ENCODE assay signal across 27 mouse cellular contexts in genomic region chr9:54857474-54857873, GRCm38 (mm10). TPM values are rescaled to one million over a fixed set of nuclear protein-coding genes. Genes with fewer than 3 reads are reported as not detected.
DNase-seq lines count a peak whose midpoint lies in the region; ATAC-seq and TF ChIP-seq lines count a peak whose summit lies in the region.
"Had no signal": no experiment of that assay in that cellular context is flagged by ENCODE, and none has a peak within 500 bp of the region (broad histone marks: within the 10 kb centered on the region; RNA-seq: fewer than 3 reads in every experiment).

No protein-coding gene starts in this region.

- no peak for ATAC-seq in heart, embryonic 12.5 days (ENCODE audit: insufficient number of reproducible peaks, low FRiP score)
- ATAC-seq: CD4-positive, CD25-positive, alpha-beta regulatory T cell, adult 4 months; forebrain, embryonic 14.5 days; forebrain, embryonic 16.5 days had no signal

- H3K36me3 ChIP-seq in heart, embryonic 12.5 days: no peaks in the 10 kb centered on the region
- no peaks in the 10 kb centered on the region for H3K36me3 ChIP-seq in ES-E14 (ENCODE audit: control insufficient read depth, insufficient read depth, low read length, poor library complexity, severe bottlenecking)
- H3K36me3 ChIP-seq: embryonic facial prominence, embryonic 13.5 days; embryonic facial prominence, embryonic 15.5 days; forebrain, embryonic 10.5 days; forebrain, embryonic 12.5 days had no signal

- no peak overlapping the region for H3K4me2 ChIP-seq in heart, embryonic 12.5 days
- H3K4me2 ChIP-seq: embryonic facial prominence, embryonic 13.5 days; embryonic facial prominence, embryonic 15.5 days; forebrain, embryonic 12.5 days had no signal

- DNase-seq in heart, adult 11 months: peak; percentile 30
- DNase-seq in ES-E14 (ENCODE audit: low read depth, low spot score): peak; percentile 75
- peak; percentile 79 for DNase-seq in ZHBTc4 (ENCODE audit: low read depth, low spot score)
- no peak for DNase-seq in layer of hippocampus, adult 11-12 months (ENCODE audit: low spot score)
- DNase-seq in neural tube, embryonic 10.5 days (ENCODE audit: extremely low spot score, low spot score): no peak
- DNase-seq: adrenal gland, adult 2 months; adrenal gland, postnatal 10 days; adrenal gland, postnatal 25 days; B cell, adult 2 months; cerebellum, adult 11 months; cerebellum, adult 18-20 months; cerebellum, adult 8-10 months; cerebellum, adult 9-11 months; cerebellum, postnatal 14 days; cerebellum, postnatal 36 days; embryo, embryonic 11 days had no signal

- no peak overlapping the region for H3K9ac ChIP-seq in heart, embryonic 12.5 days
- no peak overlapping the region for H3K9ac ChIP-seq in ES-E14 (ENCODE audit: insufficient read depth, low read depth, low read length, poor library complexity, severe bottlenecking)
- H3K9ac ChIP-seq: embryonic facial prominence, embryonic 13.5 days; embryonic facial prominence, embryonic 15.5 days; forebrain, embryonic 12.5 days had no signal

- no peaks in the 10 kb centered on the region for H3K27me3 ChIP-seq in heart, embryonic 12.5 days (replicated peaks)
- H3K27me3 ChIP-seq: embryonic facial prominence, embryonic 13.5 days; embryonic facial prominence, embryonic 15.5 days; forebrain, embryonic 12.5 days had no signal

- H3K4me1 ChIP-seq in heart, embryonic 12.5 days (replicated peaks): 0 out of 2 replicates have a peak, but pooled peaks cover 7% of the 10 kb centered on the region
- H3K4me1 ChIP-seq in ES-E14 (ENCODE audit: control insufficient read depth in 2 of 2, insufficient read depth in 2 of 2, low read length in 2 of 2, poor library complexity in 1 of 2): peaks cover 9 to 18% of the 10 kb centered on the region in 2 experiments
- H3K4me1 ChIP-seq: embryonic facial prominence, embryonic 15.5 days had no signal

- WGBS in heart, embryonic 12.5 days: 52% methylated on average over 3 of the region's 3 CpGs

- H3K4me3 ChIP-seq in heart, embryonic 12.5 days: no peak overlapping the region
- H3K4me3 ChIP-seq in ES-E14 (ENCODE audit: insufficient read depth in 1 of 2, low read depth in 1 of 2, low read length in 2 of 2, poor library complexity in 1 of 2, severe bottlenecking in 1 of 2): no peak overlapping the region
- H3K4me3 ChIP-seq: embryonic facial prominence, embryonic 13.5 days; embryonic facial prominence, embryonic 15.5 days; erythroblast, embryonic 14.5 days; forebrain, embryonic 10.5 days; forebrain, embryonic 12.5 days had no signal

- H3K9me3 ChIP-seq in heart, embryonic 12.5 days (replicated peaks): no peaks in the 10 kb centered on the region
- no peaks in the 10 kb centered on the region for H3K9me3 ChIP-seq in ES-E14 (ENCODE audit: control insufficient read depth, insufficient read depth, low read depth, low read length)
- H3K9me3 ChIP-seq: embryonic facial prominence, embryonic 13.5 days; embryonic facial prominence, embryonic 15.5 days; forebrain, embryonic 10.5 days; forebrain, embryonic 12.5 days had no signal

- no peak overlapping the region for H3K27ac ChIP-seq in heart, embryonic 12.5 days (ENCODE audit: poor library complexity, severe bottlenecking)
- peak overlapping the region; percentile 76; the same call in 1 of the 2 replicates for H3K27ac ChIP-seq in ES-E14 (ENCODE audit: insufficient read depth, low read depth, low read length, poor library complexity, severe bottlenecking)
- H3K27ac ChIP-seq: embryonic facial prominence, embryonic 13.5 days; embryonic facial prominence, embryonic 15.5 days; forebrain, embryonic 10.5 days; forebrain, embryonic 12.5 days had no signal

- in situ Hi-C loops in ES-E14 (cut with MboI; ENCODE audit: low sequenced_read_pairs in 2 of 2, unreplicated experiment in 2 of 2): no loop called here

TF ChIP-seq in ES-E14, 5 proteins besides CTCF, POLR2A, EP300 and RAD21:
- TF ChIP-seq CHD2 (IDR thresholded peaks at IDR 0.05; ENCODE audit: low read depth, low read length) (no peak), MAFK (IDR thresholded peaks at IDR 0.05; ENCODE audit: insufficient read depth, low read depth, low read length) (no peak), ZNF384 (IDR thresholded peaks at IDR 0.05; ENCODE audit: low read depth, low read length) (no peak), HCFC1 (IDR thresholded peaks at IDR 0.05; ENCODE audit: borderline replicate concordance, insufficient read depth, low read length) (no peak), ZC3H11A (IDR thresholded peaks at IDR 0.05; ENCODE audit: borderline replicate concordance, low read depth, low read length) (no peak)

RNA-seq across cellular contexts. Expression of gene Ireb2, which starts 6.1 kb away (rescaled TPM):
- 36.0 and 37.1 TPM in 2 replicates for polyA plus RNA-seq in heart, embryonic 12.5 days (2016; fragmentation: Nextera tagmentation; extraction: Ambion mirVana)
- total RNA-seq in ES-E14 (2012; rRNA removed): 40.3 and 51.0 TPM in 2 replicates

RNA-seq across cellular contexts. Expression of gene Hykk, which starts 59.6 kb away (rescaled TPM):
- 2.7 and 3.7 TPM in 2 replicates for polyA plus RNA-seq in heart, embryonic 12.5 days (2016; fragmentation: Nextera tagmentation; extraction: Ambion mirVana)
- 1.8 and 1.9 TPM in 2 replicates for total RNA-seq in ES-E14 (2012; rRNA removed)
- total RNA-seq: common myeloid progenitor, adult 5-6 weeks; MEL had no signal

Comparison
In these comparisons a context has a peak if more than half of its experiments do, and no peak if none do; other contexts are left out.
1. DNase-seq: peak in heart, adult 11 months (single experiment), ES-E14 (single experiment) and ZHBTc4 (single experiment); none in layer of hippocampus, adult 11-12 months (single experiment) and neural tube, embryonic 10.5 days (single experiment).